Mouse (Mus musculus): ENCODE data around the gene Zfp760.

GRCm38 (mm10) chr17:21679273-21680018, 28.1 kb upstream of the Zfp760 start:
- no peak for TF ChIP-seq MAX (IDR thresholded peaks at IDR 0.05)
- TF ChIP-seq FOSL1 (IDR thresholded peaks at IDR 0.05; ENCODE audit: insufficient read depth, low read length, poor library complexity, severe bottlenecking) = peak; percentile 34
- peak; percentile 8 for TF ChIP-seq CTCF (IDR thresholded peaks at IDR 0.05; ENCODE audit: control insufficient read depth, insufficient read depth, insufficient read length)
- no peak for TF ChIP-seq MYOD1 (IDR thresholded peaks at IDR 0.05; ENCODE audit: control insufficient read depth, insufficient read length, low read depth)
